Mouse (Mus musculus) ovary, postnatal 14 days (tissue): ENCODE measurements around the gene Lmx1b.

Experiments used
- DNase-seq: peaks from one replicate; pipeline ENCODE4 v3.0.0; 2022; ENCODE audit warnings: low spot score

Lmx1b gene

GRCm38 (mm10) chr2:33582457-33583060 lies 57.8 kb downstream of the Lmx1b start:
- DNase-seq = no peak

- DNase-seq = no peak
These were observed 58.4 kb downstream of the Lmx1b start for GRCm38 (mm10) chr2:33581866-33582265.

GRCm38 (mm10) chr2:33581449-33581777 lies 58.9 kb downstream of the Lmx1b start:
- no peak for DNase-seq

GRCm38 (mm10) chr2:33580697-33581448 lies 59.4 kb downstream of the Lmx1b start:
- DNase-seq = no peak

- no peak for DNase-seq
These were observed 64.9 kb downstream of the Lmx1b start for GRCm38 (mm10) chr2:33575406-33575805.

GRCm38 (mm10) chr2:33573075-33573474 lies 67.2 kb downstream of the Lmx1b start:
- no peak for DNase-seq

- no peak for DNase-seq
These were observed 69.0 kb downstream of the Lmx1b start for GRCm38 (mm10) chr2:33571219-33571824.

- no peak for DNase-seq
These were observed 70.6 kb downstream of the Lmx1b start for GRCm38 (mm10) chr2:33569698-33570097.

- no peak for DNase-seq
These were observed 71.1 kb downstream of the Lmx1b start for GRCm38 (mm10) chr2:33569240-33569639.

GRCm38 (mm10) chr2:33565886-33566285 lies 74.4 kb downstream of the Lmx1b start:
- no peak for DNase-seq

GRCm38 (mm10) chr2:33564748-33565147 lies 75.6 kb downstream of the Lmx1b start:
- no peak for DNase-seq

- DNase-seq = no peak
These were observed 80.6 kb downstream of the Lmx1b start for GRCm38 (mm10) chr2:33559752-33560151.

GRCm38 (mm10) chr2:33559334-33559733 lies 81.0 kb downstream of the Lmx1b start:
- no peak for DNase-seq

- DNase-seq = peak; percentile 72
These were observed 82.1 kb downstream of the Lmx1b start for GRCm38 (mm10) chr2:33558233-33558632.

- DNase-seq = no peak
These were observed 84.7 kb downstream of the Lmx1b start for GRCm38 (mm10) chr2:33555573-33555972.

GRCm38 (mm10) chr2:33552672-33553071 lies 87.6 kb downstream of the Lmx1b start:
- no peak for DNase-seq

GRCm38 (mm10) chr2:33547595-33547994 lies 92.7 kb downstream of the Lmx1b start:
- no peak for DNase-seq

- peak; percentile 45 for DNase-seq
These were observed 93.4 kb downstream of the Lmx1b start for GRCm38 (mm10) chr2:33546879-33547278.

GRCm38 (mm10) chr2:33546051-33546450 lies 94.3 kb downstream of the Lmx1b start:
- no peak for DNase-seq

GRCm38 (mm10) chr2:33544781-33545566 lies 95.3 kb downstream of the Lmx1b start:
- no peak for DNase-seq

- DNase-seq = no peak
These were observed 96.0 kb downstream of the Lmx1b start for GRCm38 (mm10) chr2:33544203-33544762.
